Mouse (Mus musculus): ENCODE results near the gene Rps29.

DNA sequence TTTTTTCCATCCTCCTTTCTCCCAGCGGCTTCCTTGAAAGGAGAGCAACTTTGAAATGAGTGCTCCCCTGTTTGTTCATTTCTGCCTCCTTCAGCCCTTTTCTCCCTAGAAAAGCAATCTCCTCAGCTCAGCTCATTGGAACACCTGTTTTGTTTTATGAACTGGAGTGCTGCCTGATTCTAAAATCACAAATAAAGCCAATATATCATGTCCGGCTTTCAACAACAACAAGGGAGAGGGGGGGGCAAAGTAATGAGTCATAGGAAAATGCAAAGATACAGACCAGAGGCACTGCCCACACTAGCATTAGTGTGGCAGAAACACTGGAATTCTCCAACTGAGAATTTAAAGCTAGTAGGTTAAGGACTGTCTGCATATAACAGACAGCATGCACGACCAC lies 31.4 kb downstream of the Rps29 start:
- TF ChIP-seq CTCF (IDR thresholded peaks at IDR 0.05; ENCODE audit: low read depth) (no peak), EP300 (IDR thresholded peaks at IDR 0.05; ENCODE audit: low read depth) (no peak)
